Mouse (Mus musculus) adrenal gland, postnatal 36 days (tissue): ENCODE results near the gene Prss48. TPM values are rescaled to one million over a fixed set of nuclear protein-coding genes. Genes with fewer than 3 reads are reported as not detected.
"Not testable (repeated sequence)": the region's sequence is repeated elsewhere in the genome, so short reads cannot be mapped to it uniquely, and the experiment has no call there.

Experiments used
- DNase-seq, 2 experiments: peaks; one replicate each; pipeline ENCODE4 v3.0.0; 2021; ENCODE audit warnings: mixed read lengths in 1 of 2
- total RNA-seq, 2 experiments: library from RNA; stranded (reverse); gene quantifications; 2 replicates each; pipeline ENCODE4 v1.2.3; 2021

Prss48 gene
- total RNA-seq, 2 experiments from 2014 or later, result not detected

- no peak for DNase-seq
Observed at GRCm38 (mm10) chr3:86004751-86005150, 2.5 kb upstream of the Prss48 start.

GRCm38 (mm10) chr3:86002940-86003339 is 649 bp upstream of the Prss48 start:
- DNase-seq, result no peak

- no peak for DNase-seq
Observed at GRCm38 (mm10) chr3:86001271-86001670, 1.0 kb downstream of the Prss48 start.

- DNase-seq, result no peak
Observed at GRCm38 (mm10) chr3:85994645-85995044, 7.6 kb downstream of the Prss48 start.

- peak; percentile 3 to 25 for DNase-seq
Observed at GRCm38 (mm10) chr3:85993744-85994143, 8.5 kb downstream of the Prss48 start.

GRCm38 (mm10) chr3:85991802-85992156 is 10.5 kb downstream of the Prss48 start:
- DNase-seq, result no peak

- no peak for DNase-seq
Observed at GRCm38 (mm10) chr3:85991140-85991801, 11.0 kb downstream of the Prss48 start.

- no peak for DNase-seq
Observed at GRCm38 (mm10) chr3:85987225-85987624, 15.1 kb downstream of the Prss48 start.

- no peak for DNase-seq
Observed at GRCm38 (mm10) chr3:85984537-85984936, 17.8 kb downstream of the Prss48 start.

GRCm38 (mm10) chr3:85981761-85982160 is 20.5 kb downstream of the Prss48 start:
- not testable (repeated sequence) for DNase-seq

GRCm38 (mm10) chr3:85980036-85980435 is 22.3 kb downstream of the Prss48 start:
- no peak for DNase-seq

GRCm38 (mm10) chr3:85974451-85974850 is 27.8 kb downstream of the Prss48 start:
- no peak for DNase-seq

GRCm38 (mm10) chr3:85973376-85974140 is 28.7 kb downstream of the Prss48 start:
- DNase-seq, result no peak

GRCm38 (mm10) chr3:85971599-85971975 is 30.7 kb downstream of the Prss48 start:
- DNase-seq, result peak; percentile 17 to 34

- peak; percentile 92 to 93 for DNase-seq
Observed at GRCm38 (mm10) chr3:85970742-85971598, 31.3 kb downstream of the Prss48 start, which contains the start of gene Sh3d19. Gene Sh3d19, plus strand, starts transcription at chr3:85971109.

GRCm38 (mm10) chr3:85969040-85969439 is 33.3 kb downstream of the Prss48 start:
- no peak for DNase-seq

- no peak for DNase-seq
Observed at GRCm38 (mm10) chr3:85965479-85965878, 36.8 kb downstream of the Prss48 start.

GRCm38 (mm10) chr3:85961134-85961533 is 41.2 kb downstream of the Prss48 start:
- no peak for DNase-seq

GRCm38 (mm10) chr3:85959669-85960068 is 42.6 kb downstream of the Prss48 start:
- no peak for DNase-seq

GRCm38 (mm10) chr3:85955704-85956103 is 46.6 kb downstream of the Prss48 start:
- no peak for DNase-seq

- no peak for DNase-seq
Observed at GRCm38 (mm10) chr3:85955269-85955668, 47.0 kb downstream of the Prss48 start.

- DNase-seq, result no peak
Observed at GRCm38 (mm10) chr3:85952696-85953283, 49.5 kb downstream of the Prss48 start.
